Mouse (Mus musculus) spleen, adult 2 months (tissue): ENCODE results near the gene Olfr273.
"Not testable (repeated sequence)": the region's sequence is repeated elsewhere in the genome, so short reads cannot be mapped to it uniquely, and the experiment has no call there.

ENCODE experiments used
- CTCF ChIP-seq: fragments of 200-500 bp; IDR thresholded peaks from 2 replicates; pipeline ENCODE4 v1.5.1; 2011; ENCODE audit warnings: mild to moderate bottlenecking, inconsistent platforms; ENCODE audit not compliant: insufficient read depth, insufficient read length, insufficient replicate concordance; ENCODE audit errors: extremely low read depth
- POLR2A ChIP-seq: fragments of 200-500 bp; IDR thresholded peaks from 2 replicates; pipeline ENCODE4 v1.6.1; 2011; ENCODE audit warnings: low read depth, low read length, inconsistent platforms

DNA sequence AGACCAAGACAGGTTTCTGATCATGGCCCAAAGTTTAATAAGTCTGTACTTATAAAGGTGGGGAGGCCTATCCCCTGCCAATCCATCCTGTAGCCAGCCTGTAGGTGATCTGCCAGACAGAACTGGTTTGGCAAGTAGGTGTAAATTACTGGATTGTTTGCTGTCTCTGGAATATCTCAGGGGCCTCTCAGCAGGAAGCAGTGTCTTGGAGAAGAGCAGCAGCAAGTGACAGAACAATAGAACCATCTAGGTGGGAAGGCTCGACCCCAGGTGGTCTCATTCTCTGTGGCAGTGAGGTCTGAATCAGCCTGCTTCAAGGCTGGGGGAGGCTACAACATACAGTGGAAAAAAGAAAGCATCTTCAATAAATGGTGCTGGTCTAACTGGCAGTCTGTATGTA lies 13.6 kb downstream of the Olfr273 start:
- not testable (repeated sequence) for TF ChIP-seq CTCF, POLR2A
